Mouse (Mus musculus) urinary bladder, postnatal 14 days (tissue): ENCODE measurements around the gene Cldnd1.

Source experiments
- DNase-seq: peaks from one replicate; pipeline ENCODE4 v3.0.0; 2021; ENCODE audit warnings: low spot score

The Cldnd1 gene

GRCm38 (mm10) chr16:58708601-58709475 is 18.9 kb upstream of the Cldnd1 start:
- no peak for DNase-seq

- DNase-seq = no peak
These were observed 18.2 kb upstream of the Cldnd1 start for GRCm38 (mm10) chr16:58709536-58709935.

- no peak for DNase-seq
These were observed 15.5 kb upstream of the Cldnd1 start for GRCm38 (mm10) chr16:58712221-58712620.

- DNase-seq = no peak
These were observed 14.6 kb upstream of the Cldnd1 start for GRCm38 (mm10) chr16:58713128-58713527.

GRCm38 (mm10) chr16:58715018-58715417 is 12.7 kb upstream of the Cldnd1 start:
- DNase-seq = no peak

GRCm38 (mm10) chr16:58718666-58719120 is 9.0 kb upstream of the Cldnd1 start, which contains the start of gene Gpr15:
Gene Gpr15, minus strand, starts transcription at chr16:58719070.
- DNase-seq = no peak

- no peak for DNase-seq
These were observed 5.4 kb upstream of the Cldnd1 start for GRCm38 (mm10) chr16:58722292-58722691.

GRCm38 (mm10) chr16:58726680-58727476 is 832 bp upstream of the Cldnd1 start:
- DNase-seq = no peak

- no peak for DNase-seq
These were observed 514 bp downstream of the Cldnd1 start for GRCm38 (mm10) chr16:58728176-58728671.

- no peak for DNase-seq
These were observed 10.5 kb downstream of the Cldnd1 start for GRCm38 (mm10) chr16:58738205-58738604.

GRCm38 (mm10) chr16:58738800-58739199 is 11.1 kb downstream of the Cldnd1 start:
- no peak for DNase-seq

- DNase-seq = no peak
These were observed 13.0 kb downstream of the Cldnd1 start for GRCm38 (mm10) chr16:58740751-58741150.

- DNase-seq = no peak
These were observed 19.0 kb downstream of the Cldnd1 start for GRCm38 (mm10) chr16:58746715-58747114.

GRCm38 (mm10) chr16:58751314-58751713 is 23.6 kb downstream of the Cldnd1 start:
- no peak for DNase-seq

GRCm38 (mm10) chr16:58756191-58756590 is 28.5 kb downstream of the Cldnd1 start:
- DNase-seq = no peak

GRCm38 (mm10) chr16:58763076-58763475 is 35.4 kb downstream of the Cldnd1 start, which contains the start of gene Olfr172:
Gene Olfr172, minus strand, starts transcription at chr16:58763176.
- DNase-seq = no peak
